Mouse (Mus musculus) thymus, postnatal 4 days (tissue): ENCODE data around the gene Scarb2.

Experiments used
- DNase-seq: peaks from one replicate; pipeline ENCODE4 v3.0.0; 2021

Scarb2 gene

DNA sequence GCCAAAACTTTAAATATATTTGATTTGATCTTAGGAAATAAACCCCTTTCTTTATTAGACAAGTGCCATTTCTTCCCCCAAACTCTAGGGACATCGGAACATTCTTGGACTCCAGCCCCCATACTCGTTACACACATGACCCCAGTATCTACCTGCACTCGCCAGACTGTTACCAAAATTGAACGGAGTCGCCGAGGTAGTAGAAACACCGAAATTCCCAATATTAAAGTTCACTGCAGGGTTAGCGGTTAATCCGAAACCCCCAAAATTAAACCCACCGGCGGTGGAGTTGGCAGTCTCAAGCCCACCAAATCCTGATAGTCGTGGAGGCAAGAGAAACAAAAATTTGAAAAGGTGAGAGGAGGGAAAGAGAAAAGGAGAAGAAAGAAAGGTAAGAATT is 72.6 kb downstream of the Scarb2 start:
- no peak for DNase-seq

DNA sequence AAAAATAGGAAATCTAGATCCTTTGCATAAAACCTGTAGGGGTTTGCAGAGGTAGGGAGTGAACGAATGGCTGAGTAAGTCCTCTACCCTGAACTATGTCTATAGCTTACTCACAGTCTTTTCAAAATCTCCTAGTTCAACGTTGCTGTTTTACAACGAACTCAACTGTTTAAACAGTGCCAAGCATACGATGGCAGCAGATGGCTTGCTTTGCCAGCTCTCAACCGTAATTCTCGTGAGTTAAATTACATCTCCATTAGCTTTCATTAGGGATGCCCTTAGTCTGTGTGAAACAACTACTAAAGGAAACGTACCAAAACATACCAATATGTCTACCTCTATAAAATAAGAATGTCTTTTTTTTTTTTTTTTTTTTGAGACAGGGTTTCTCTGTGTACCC is 75.0 kb downstream of the Scarb2 start:
- DNase-seq = no peak

DNA sequence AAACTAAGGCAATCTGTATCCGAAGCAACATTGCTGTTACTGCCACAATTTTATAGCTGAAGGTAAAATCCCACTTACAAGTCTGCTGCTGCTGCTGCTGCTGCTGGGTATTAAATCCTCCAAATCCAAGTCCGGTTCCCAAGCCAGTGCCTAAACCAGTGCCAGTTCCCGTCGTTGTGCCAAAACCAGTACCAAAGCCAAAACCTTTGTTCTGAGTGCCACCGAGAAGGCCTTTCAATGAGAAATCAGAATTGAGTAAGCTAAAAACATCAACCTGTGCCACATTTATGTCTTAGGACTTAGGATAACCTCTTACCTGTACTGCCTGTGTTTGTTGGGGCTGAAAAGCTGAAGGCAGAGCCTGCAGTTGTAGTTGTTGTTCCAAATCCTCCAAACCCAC is 75.9 kb downstream of the Scarb2 start:
- DNase-seq = no peak

DNA sequence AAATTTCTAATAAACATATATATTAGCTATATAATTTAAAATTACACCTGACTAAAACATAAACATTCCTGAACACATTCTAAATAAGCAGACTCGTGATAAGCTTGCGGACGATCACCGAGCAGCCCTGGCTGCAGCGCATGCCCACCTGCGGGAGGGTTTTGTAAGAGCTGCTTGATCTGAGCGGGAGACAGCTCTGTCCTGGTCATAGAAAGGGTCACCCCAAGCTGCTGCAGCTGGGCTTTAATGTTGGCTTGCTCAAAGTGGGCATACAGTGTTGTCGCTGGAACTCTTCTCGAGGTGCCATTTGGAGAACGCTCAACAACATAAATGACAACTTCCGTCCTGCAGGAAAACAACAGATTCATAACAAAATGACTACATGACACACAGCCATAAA is 82.5 kb downstream of the Scarb2 start:
- DNase-seq = no peak

DNA sequence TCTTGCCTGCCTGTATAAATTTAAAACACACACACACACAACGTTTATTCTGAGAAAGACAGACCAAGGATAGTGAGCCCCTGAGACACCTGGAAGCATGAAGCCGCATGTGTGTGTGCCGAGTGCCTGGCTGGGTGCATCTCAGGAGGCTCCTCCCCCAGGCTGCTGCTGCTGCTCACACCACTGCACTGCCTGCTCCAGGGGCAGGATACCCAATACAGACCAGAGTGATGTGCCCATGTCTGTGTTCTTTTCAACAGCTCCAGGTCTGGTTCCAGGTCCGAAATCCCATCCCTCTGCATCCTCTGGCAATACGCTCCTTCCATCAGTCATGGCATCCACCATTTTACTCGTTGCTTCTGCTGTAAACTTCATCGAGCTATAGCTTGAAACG is 92.7 kb downstream of the Scarb2 start:
- no peak for DNase-seq

DNA sequence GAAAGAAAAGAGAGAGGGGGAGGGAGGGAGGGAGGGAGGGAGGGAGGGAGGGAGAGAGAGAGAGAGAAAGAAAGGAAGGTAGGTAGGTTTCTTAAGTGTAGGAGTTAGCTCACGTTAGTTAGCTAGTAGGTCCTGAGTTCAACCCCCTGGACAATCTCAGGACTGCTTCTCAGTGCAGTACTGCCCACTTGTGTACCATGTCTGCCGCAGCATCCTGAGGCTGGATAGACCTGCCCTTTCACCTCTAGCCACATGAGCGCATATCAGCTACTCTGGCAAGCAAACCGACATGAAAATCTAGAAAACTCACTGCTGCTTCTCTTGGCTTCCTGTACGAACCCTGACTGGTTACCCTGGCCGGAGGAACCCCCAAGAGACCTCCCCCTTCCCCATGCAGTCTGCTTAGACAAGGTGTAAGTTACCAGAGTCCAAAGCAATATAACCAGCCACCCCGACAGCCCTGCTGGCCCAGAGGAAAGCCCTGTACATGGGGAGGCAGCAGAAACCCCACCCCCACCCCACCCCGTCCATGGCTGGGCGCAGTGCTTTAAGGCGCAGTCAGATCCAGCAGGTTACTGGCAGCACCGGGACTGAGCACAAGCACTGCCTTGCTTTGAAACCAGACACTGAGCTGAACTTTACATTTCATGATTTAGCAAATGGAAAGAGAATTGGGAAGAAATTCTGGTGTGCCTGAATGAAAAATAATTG is 93.2 kb downstream of the Scarb2 start:
- no peak for DNase-seq

DNA sequence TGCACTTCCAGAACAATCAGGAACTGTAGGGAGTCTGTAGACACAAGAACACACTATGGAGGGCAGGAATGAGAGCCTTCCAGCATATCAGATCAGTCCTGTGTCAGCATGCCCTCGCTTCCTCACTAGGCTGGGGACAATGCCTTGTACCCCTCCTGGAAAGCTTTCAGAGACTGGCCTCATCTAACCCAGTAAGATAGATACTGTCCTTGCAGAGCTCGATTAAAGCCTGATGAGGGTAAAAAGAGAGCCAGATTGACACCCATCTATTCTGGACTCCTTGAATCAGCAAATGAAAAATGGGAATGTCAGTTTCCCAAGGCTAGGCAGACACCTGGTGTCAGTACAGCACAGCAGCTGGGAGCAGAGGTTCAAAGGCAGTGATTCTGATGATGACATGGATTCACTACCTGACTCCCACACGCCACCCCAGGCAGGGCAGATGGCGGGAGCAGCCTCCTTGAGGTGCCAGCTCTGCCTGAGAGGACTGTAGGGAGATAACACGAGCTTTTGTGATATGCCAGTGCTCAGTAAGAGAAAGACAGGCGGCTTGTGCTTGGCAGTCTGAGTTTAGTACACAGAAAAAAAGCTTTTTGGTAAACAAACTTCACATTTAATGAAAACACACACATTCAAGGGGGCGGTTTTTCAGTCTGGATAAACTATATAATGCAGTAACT is 95.0 kb downstream of the Scarb2 start:
- no peak for DNase-seq

DNA sequence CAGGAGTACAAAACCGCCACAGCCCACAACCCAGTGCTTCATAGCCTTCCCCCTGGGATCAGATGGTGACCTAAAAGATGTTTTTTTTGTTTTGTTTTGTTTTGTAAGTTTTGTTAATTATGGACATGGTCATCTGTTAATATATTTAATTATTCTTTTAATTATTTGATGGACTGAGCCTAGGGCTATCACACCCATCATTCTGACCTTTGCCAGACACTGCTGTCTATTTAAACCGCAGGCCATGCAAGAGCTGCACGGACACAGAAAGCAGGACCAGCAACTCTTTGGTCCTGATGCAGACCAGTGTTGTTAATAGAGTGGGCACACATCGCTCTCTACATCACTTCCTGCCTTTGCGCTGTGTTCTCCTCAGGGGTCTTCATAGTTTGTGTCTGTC is 96.1 kb downstream of the Scarb2 start:
- DNase-seq = no peak

DNA sequence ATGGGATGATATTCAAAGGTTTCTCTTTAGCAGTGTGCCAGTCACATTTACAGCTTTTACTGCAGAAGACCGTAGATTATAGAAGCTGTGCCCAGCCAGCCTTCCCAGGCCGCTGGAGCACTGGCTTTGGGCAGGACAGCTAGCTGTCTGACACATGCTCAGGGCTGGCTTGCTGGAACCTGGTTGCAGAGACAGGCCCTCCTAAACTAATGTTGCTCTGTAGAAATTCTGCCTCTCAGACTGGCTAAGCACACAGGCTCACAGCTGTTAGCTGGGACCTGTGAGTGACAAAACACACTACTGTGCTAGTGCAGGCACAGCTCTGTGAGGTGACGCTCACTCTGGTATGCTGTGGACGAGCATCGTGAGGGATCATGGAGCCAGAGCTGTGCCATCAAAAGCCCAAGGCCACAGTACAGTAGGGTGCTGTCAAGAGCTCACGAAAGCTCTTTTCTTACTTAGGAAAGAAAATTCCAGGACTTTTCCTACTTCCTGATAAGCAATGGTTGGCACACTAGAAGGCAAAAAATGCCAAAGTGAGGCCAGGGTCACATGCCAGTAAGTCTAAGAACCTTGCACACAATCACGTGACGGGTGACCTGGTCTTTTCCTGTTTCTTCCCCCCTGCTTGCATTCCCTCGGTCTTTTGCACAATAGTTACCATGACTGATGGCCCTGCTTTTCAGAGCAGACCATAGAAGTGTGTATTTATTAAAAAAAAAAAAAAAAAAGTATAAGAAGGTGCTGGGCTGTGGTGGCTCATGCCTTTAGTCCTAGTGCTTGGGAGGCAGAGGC is 97.1 kb downstream of the Scarb2 start:
- DNase-seq = no peak

DNA sequence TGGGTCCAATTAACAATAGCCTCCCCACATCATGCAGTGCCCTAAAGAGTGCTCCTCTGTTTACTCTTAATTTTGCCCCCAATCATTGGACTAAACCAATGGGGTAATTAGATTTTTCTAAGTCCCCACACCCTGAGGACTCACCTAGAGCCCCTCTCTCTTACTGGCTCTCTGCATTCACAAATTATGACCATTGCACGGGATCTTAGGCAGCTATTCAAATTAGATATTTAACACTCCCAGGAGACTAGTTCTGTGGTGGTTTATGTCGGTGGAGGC is 102.3 kb downstream of the Scarb2 start:
- no peak for DNase-seq

DNA sequence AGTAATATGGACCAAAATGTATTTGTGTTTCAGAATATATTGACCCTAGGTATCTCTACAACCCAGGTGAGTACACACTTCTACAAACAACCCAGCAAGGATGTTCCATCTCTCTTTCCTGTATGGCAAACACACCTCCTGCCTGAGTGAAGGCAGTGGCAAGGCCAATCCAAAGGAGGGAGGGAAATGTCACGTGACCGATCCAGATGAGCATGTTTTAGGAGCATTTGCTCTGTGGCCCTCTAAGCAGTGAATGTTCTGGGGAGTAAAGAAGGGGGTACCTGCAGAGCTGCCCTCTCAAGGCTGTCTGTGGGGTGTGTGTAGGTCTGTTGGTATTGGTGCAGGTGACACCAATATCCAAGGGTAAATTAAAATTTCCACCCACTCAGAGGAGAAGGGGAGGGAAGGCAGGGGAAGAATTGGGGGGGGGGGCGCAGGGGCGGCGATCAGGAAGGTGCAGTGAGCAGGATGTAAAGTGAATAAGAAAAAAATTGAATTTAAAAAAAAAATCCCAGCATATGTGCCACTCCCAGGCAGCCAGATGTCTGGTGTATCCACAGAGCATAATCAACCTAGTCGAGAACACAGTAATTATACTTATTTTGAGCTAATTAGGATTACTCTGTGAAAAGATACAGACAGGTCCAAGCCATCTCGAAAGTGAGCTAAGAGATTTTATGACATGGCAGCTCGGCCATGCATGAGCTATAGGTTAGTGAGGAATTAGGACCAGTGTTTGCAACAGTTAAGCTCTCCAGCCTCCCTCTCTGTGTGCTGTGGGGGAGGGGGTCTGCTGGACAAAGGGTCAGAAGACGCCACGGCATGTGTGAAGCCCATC is 102.9 kb downstream of the Scarb2 start:
- no peak for DNase-seq

DNA sequence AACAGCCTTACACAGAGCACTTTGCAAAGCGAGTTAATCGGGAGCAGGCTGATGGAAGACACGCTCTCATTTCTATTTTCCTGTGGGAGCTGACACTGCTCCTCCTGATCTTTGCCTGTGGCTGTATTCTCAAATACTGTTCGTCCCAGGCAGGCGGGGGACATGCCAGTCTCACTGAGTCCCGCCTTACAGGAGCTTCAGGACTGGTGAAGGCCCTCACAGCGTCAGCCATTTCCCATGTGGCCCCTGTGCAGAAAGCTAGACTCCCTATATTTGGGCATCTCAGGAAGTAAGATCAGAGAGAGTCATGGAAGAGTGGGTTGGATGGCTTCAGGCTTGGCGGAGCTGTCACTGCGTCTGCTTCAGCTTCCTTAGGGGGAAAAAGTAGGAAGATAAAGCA is 103.8 kb downstream of the Scarb2 start:
- DNase-seq = no peak

DNA sequence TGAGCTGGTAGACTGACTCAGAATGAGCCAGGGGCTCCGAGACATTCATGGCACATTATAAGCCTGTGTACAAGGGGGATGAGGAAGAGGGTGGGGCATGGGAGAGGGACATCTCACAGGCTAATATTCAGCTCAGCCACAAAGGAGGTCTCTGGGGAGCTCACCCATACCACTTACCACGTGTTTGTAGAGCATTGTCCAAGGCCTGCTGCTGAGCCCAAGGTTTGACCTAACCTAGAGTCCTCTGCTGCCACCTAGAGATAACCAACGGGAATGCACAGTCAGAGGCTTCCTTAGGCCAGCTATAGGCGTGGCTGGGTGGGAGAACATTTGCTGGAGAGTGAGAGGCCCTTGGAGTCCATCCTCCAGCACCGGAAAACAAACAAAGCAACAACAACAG is 108.5 kb downstream of the Scarb2 start:
- peak; percentile 83 for DNase-seq

DNA sequence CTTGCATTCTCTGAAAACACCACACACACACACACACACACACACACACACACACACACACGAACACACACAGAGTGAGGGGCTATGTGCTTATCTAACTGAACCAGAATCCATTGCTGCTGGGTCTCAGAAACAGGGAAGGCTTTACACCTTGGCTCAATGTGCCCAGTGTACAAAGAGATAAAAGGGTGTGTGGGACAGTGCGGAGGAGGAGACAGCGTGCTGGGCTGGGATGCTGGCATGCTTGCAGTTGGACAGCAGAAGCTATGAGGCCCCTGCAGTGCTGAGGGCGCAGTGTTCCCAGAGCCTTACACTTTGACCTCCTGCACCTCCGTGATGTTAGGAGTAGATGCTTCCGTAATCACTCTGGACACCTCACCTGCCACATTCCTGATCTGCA is 110.2 kb downstream of the Scarb2 start:
- no peak for DNase-seq

DNA sequence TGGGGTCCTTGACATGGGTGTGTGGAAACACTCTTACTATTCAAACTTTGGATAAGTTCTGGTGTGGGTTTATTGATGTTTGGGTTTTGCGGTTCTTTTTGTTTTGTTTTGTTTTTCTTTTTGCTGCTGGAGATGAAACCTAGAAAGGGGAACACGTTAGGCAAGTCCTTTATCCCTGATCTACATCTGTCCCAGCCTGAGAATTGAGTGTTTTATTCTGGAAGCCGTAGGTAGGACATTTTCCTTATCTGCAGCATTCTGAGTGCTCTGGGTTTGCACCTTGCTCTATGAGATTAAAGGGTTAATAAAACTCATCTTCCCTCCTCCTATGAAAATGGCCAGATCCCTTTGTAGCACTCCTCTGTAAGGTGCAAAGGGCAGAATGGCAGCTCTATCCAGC is 110.9 kb downstream of the Scarb2 start:
- no peak for DNase-seq

DNA sequence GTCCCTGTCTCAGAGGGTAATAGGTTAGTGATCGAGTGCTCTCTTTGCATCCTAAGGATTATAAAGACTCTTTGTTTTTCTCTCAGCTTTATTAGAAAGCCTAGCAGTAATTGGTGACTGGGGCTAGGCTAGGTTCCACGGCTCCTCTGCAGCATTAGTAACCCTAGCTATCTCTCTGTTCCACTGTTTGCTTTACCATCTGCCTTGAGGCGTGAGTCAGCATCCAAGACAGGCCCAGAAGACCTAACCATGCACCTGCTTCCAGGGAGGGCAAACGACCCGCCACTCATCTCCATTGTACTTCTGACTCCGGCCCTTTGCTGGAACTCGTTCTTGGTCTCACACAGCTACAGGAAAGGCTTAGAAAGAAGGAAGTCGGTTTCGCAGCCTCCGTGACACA is 112.8 kb downstream of the Scarb2 start:
- no peak for DNase-seq

DNA sequence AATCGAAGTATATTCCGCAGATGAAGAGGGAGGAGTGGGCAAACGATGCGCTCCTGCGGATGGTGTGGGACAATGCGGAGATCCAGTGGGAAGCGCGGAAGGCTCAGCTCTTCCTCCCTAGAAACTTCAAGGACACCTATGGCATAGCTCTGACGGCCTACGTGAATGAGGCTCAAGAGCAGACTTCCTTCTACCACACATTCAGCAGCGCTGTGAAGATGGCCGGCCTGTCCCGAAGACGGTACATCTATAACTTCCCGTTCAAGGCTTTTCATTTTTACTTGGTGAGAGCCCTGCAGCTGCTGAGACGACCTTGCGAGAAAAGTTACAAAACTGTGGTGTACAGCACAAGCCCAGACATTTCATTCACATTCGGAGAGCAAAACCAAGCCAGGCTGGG is 114.1 kb downstream of the Scarb2 start:
- no peak for DNase-seq
